In the genomic region with DNA sequence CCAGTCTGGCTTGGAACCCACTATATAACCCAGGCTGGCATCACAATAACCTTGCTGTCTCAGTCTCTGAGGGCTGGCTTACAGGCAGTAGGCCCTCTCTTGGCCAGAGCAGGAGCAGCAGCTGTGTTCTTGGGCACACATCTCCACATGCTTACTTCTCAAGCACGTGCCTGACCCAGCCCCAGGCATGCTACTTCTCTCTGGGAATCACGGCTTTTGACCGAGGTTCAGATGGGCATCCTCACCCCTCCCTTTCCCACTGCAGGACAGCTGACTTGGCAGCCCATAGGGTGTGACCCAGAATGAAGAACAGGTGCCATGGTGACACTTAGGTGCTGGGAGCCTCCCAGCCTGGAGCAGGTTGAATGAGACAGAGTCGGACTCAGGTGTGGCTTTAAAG, we compare ENCODE assay signal across 23 mouse cellular contexts. TPM values are rescaled to one million over a fixed set of nuclear protein-coding genes. Genes with fewer than 3 reads are reported as not detected.
DNase-seq lines count a peak whose midpoint lies in the region; ATAC-seq and TF ChIP-seq lines count a peak whose summit lies in the region.
"Had no signal": no experiment of that assay in that cellular context is flagged by ENCODE, and none has a peak within 500 bp of the region (broad histone marks: within the 10 kb centered on the region; RNA-seq: fewer than 3 reads in every experiment).

No protein-coding gene starts in this region.

- no peak overlapping the region for H3K27ac ChIP-seq in intestine, postnatal 0 days (ENCODE audit: low read depth, low read length)
- no peak overlapping the region for H3K27ac ChIP-seq in intestine, embryonic 15.5 days
- H3K27ac ChIP-seq in midbrain, embryonic 13.5 days: no peak overlapping the region
- no peak overlapping the region for H3K27ac ChIP-seq in midbrain, embryonic 11.5 days (ENCODE audit: low read depth, low read length)
- no peak overlapping the region for H3K27ac ChIP-seq in kidney, embryonic 15.5 days
- H3K27ac ChIP-seq in forebrain, embryonic 15.5 days (replicated peaks): no peak overlapping the region
- H3K27ac ChIP-seq: heart, adult 2 months; hindbrain, embryonic 13.5 days; liver, embryonic 15.5 days; lung, embryonic 15.5 days; stomach, postnatal 0 days had no signal

- H3K9me3 ChIP-seq in intestine, postnatal 0 days (ENCODE audit: control insufficient read depth): no peaks in the 10 kb centered on the region
- no peaks in the 10 kb centered on the region for H3K9me3 ChIP-seq in intestine, embryonic 15.5 days
- H3K9me3 ChIP-seq in midbrain, embryonic 13.5 days: no peaks in the 10 kb centered on the region
- no peaks in the 10 kb centered on the region for H3K9me3 ChIP-seq in midbrain, embryonic 11.5 days (ENCODE audit: control insufficient read depth, low read length)
- H3K9me3 ChIP-seq in kidney, embryonic 15.5 days (replicated peaks): no peaks in the 10 kb centered on the region
- no peaks in the 10 kb centered on the region for H3K9me3 ChIP-seq in forebrain, embryonic 15.5 days
- H3K9me3 ChIP-seq: forebrain, embryonic 10.5 days; hindbrain, embryonic 13.5 days; liver, embryonic 15.5 days; lung, embryonic 15.5 days; megakaryocyte, embryonic 14.5 days had no signal

- intact Hi-C loops in left cerebral cortex, postnatal 14 days (cut with DNase I): loop anchor here (10.0 kb wide), 1 partner anchor 554 kb away; no protein-coding TSS in a partner anchor

- H3K27me3 ChIP-seq in intestine, postnatal 0 days (replicated peaks; ENCODE audit: control insufficient read depth, insufficient read depth, low read length): no peaks in the 10 kb centered on the region
- no peaks in the 10 kb centered on the region for H3K27me3 ChIP-seq in intestine, embryonic 15.5 days (replicated peaks)
- peaks cover 4% of the 10 kb centered on the region; the same call in 1 of the 2 replicates for H3K27me3 ChIP-seq in midbrain, embryonic 13.5 days
- H3K27me3 ChIP-seq in midbrain, embryonic 11.5 days (ENCODE audit: control insufficient read depth, insufficient read depth, low read length): no peaks in the 10 kb centered on the region
- peaks cover 16% of the 10 kb centered on the region for H3K27me3 ChIP-seq in kidney, embryonic 15.5 days
- no peaks in the 10 kb centered on the region for H3K27me3 ChIP-seq in forebrain, embryonic 15.5 days

- 0 out of 2 replicates have a peak, but pooled peaks have one; percentile 13 for TF ChIP-seq CTCF in intestine, postnatal 0 days (IDR thresholded peaks at IDR 0.05; ENCODE audit: low read depth)

- WGBS in intestine, postnatal 0 days: 33% methylated on average over 4 of the region's 4 CpGs
- WGBS in intestine, embryonic 15.5 days: 47% methylated on average over 4 of the region's 4 CpGs
- WGBS in midbrain, embryonic 13.5 days: 49% methylated on average over 4 of the region's 4 CpGs
- WGBS in midbrain, embryonic 11.5 days: 60% methylated on average over 4 of the region's 4 CpGs
- 45% methylated on average over 4 of the region's 4 CpGs for WGBS in kidney, embryonic 15.5 days
- WGBS in forebrain, embryonic 15.5 days: 71% methylated on average over 4 of the region's 4 CpGs

- no peak for DNase-seq in midbrain, embryonic 11.5 days (ENCODE audit: low spot score, missing footprints)
- no peak for DNase-seq in left cerebral cortex, postnatal 14 days (ENCODE audit: low spot score in 2 of 2)
- DNase-seq: adrenal gland, postnatal 10 days; cerebellum, adult 18-20 months; forebrain, postnatal 0 days; gastrocnemius, postnatal 25 days; heart, adult 2 months; lung, postnatal 36 days; right cerebral cortex, adult 18-20 months; thymus, adult 2 months had no signal

- H3K4me1 ChIP-seq in intestine, postnatal 0 days (replicated peaks; ENCODE audit: control insufficient read depth, insufficient read depth, low read length): no peaks in the 10 kb centered on the region
- no peaks in the 10 kb centered on the region for H3K4me1 ChIP-seq in intestine, embryonic 15.5 days (replicated peaks)
- H3K4me1 ChIP-seq in midbrain, embryonic 13.5 days (replicated peaks): peaks cover 10% of the 10 kb centered on the region
- peaks cover 8% of the 10 kb centered on the region for H3K4me1 ChIP-seq in midbrain, embryonic 11.5 days (ENCODE audit: control insufficient read depth, insufficient read depth, low read length)
- peaks cover 7% of the 10 kb centered on the region; the same call in 1 of the 2 replicates for H3K4me1 ChIP-seq in kidney, embryonic 15.5 days
- H3K4me1 ChIP-seq in forebrain, embryonic 15.5 days: 0 out of 2 replicates have a peak, but pooled peaks cover 2% of the 10 kb centered on the region
- H3K4me1 ChIP-seq: liver, embryonic 15.5 days; lung, embryonic 15.5 days had no signal

- no peaks in the 10 kb centered on the region for H3K36me3 ChIP-seq in intestine, postnatal 0 days (ENCODE audit: control insufficient read depth, insufficient read depth)
- H3K36me3 ChIP-seq in intestine, embryonic 15.5 days: no peaks in the 10 kb centered on the region
- H3K36me3 ChIP-seq in midbrain, embryonic 13.5 days: no peaks in the 10 kb centered on the region
- no peaks in the 10 kb centered on the region for H3K36me3 ChIP-seq in midbrain, embryonic 11.5 days (ENCODE audit: control insufficient read depth, insufficient read depth, low read length)
- no peaks in the 10 kb centered on the region for H3K36me3 ChIP-seq in kidney, embryonic 15.5 days
- H3K36me3 ChIP-seq in forebrain, embryonic 15.5 days: no peaks in the 10 kb centered on the region
- H3K36me3 ChIP-seq: forebrain, embryonic 10.5 days; hindbrain, embryonic 13.5 days; liver, embryonic 15.5 days; lung, embryonic 15.5 days had no signal

- H3K4me3 ChIP-seq in intestine, postnatal 0 days (ENCODE audit: low read depth, low read length): no peak overlapping the region
- no peak overlapping the region for H3K4me3 ChIP-seq in intestine, embryonic 15.5 days (replicated peaks)
- no peak overlapping the region for H3K4me3 ChIP-seq in midbrain, embryonic 13.5 days (replicated peaks)
- no peak overlapping the region for H3K4me3 ChIP-seq in midbrain, embryonic 11.5 days (ENCODE audit: low read depth, low read length)
- no peak overlapping the region for H3K4me3 ChIP-seq in kidney, embryonic 15.5 days (replicated peaks)
- H3K4me3 ChIP-seq in forebrain, embryonic 15.5 days: no peak overlapping the region
- H3K4me3 ChIP-seq: forebrain, embryonic 10.5 days; heart, adult 2 months; hindbrain, embryonic 13.5 days; liver, embryonic 15.5 days; lung, embryonic 15.5 days; megakaryocyte, embryonic 14.5 days had no signal

- no peak overlapping the region for H3K4me2 ChIP-seq in intestine, postnatal 0 days (replicated peaks; ENCODE audit: low read depth)
- H3K4me2 ChIP-seq in intestine, embryonic 15.5 days (replicated peaks): no peak overlapping the region
- H3K4me2 ChIP-seq in midbrain, embryonic 13.5 days (replicated peaks): no peak overlapping the region
- H3K4me2 ChIP-seq in midbrain, embryonic 11.5 days: no peak overlapping the region
- H3K4me2 ChIP-seq in kidney, embryonic 15.5 days: no peak overlapping the region
- H3K4me2 ChIP-seq in forebrain, embryonic 15.5 days (replicated peaks): no peak overlapping the region
- H3K4me2 ChIP-seq: hindbrain, embryonic 13.5 days; liver, embryonic 15.5 days; lung, embryonic 15.5 days had no signal

- H3K9ac ChIP-seq in intestine, postnatal 0 days (ENCODE audit: low read depth, low read length): no peak overlapping the region
- no peak overlapping the region for H3K9ac ChIP-seq in intestine, embryonic 15.5 days
- no peak overlapping the region for H3K9ac ChIP-seq in midbrain, embryonic 13.5 days (replicated peaks)
- no peak overlapping the region for H3K9ac ChIP-seq in midbrain, embryonic 11.5 days (ENCODE audit: low read length)
- H3K9ac ChIP-seq in kidney, embryonic 15.5 days: no peak overlapping the region
- no peak overlapping the region for H3K9ac ChIP-seq in forebrain, embryonic 15.5 days (replicated peaks)
- H3K9ac ChIP-seq: forebrain, postnatal 0 days; hindbrain, embryonic 13.5 days; liver, embryonic 15.5 days; lung, embryonic 15.5 days had no signal

- ATAC-seq in intestine, postnatal 0 days: peak; percentile 51
- ATAC-seq in intestine, embryonic 15.5 days: no peak
- 0 out of 2 replicates have a peak, but pooled peaks have one; percentile 56 for ATAC-seq in midbrain, embryonic 13.5 days
- ATAC-seq in midbrain, embryonic 11.5 days (ENCODE audit: low FRiP score): no peak
- ATAC-seq in kidney, embryonic 15.5 days (replicated peaks; ENCODE audit: low FRiP score): 0 out of 2 replicates have a peak, but pooled peaks have one; percentile 41
- no peak for ATAC-seq in forebrain, embryonic 15.5 days (replicated peaks)
- ATAC-seq: CD4-positive, CD25-positive, alpha-beta regulatory T cell, adult 4 months; forebrain, postnatal 0 days had no signal

RNA-seq across cellular contexts. Expression of a gene that starts 52.4 kb away (rescaled TPM):
- polyA plus RNA-seq in intestine, postnatal 0 days (2015; fragmentation: Nextera tagmentation; extraction: Ambion mirVana): 1.1 and 1.4 TPM in 2 replicates
- 0.67 and 0.75 TPM in 2 replicates for polyA plus RNA-seq in intestine, embryonic 15.5 days (2015; fragmentation: Nextera tagmentation; extraction: Ambion mirVana)
- polyA plus RNA-seq in midbrain, embryonic 13.5 days (2015; fragmentation: Nextera tagmentation; extraction: Ambion mirVana): 2.2 and 3.1 TPM in 2 replicates
- polyA plus RNA-seq in midbrain, embryonic 11.5 days (2014; fragmentation: Nextera tagmentation; extraction: Ambion mirVana): 0.18 and 0.28 TPM in 2 replicates
- polyA plus RNA-seq in kidney, embryonic 15.5 days (2015; fragmentation: Nextera tagmentation; extraction: Ambion mirVana): 3.2 TPM in 2 replicates
- total RNA-seq in left cerebral cortex, postnatal 14 days (2021): 10 to 100 TPM; 50.4 to 64.6 TPM
- polyA plus RNA-seq in forebrain, embryonic 15.5 days (2015; fragmentation: Nextera tagmentation; extraction: Ambion mirVana): 5.3 and 5.4 TPM in 2 replicates
- total RNA-seq: MEL had no signal
- polyA plus RNA-seq: CD4-positive, CD25-positive, alpha-beta regulatory T cell, adult 4 months; liver, embryonic 15.5 days had no signal

Comparison
In these comparisons a context has a peak if more than half of its experiments do, and no peak if none do; other contexts are left out.
1. ATAC-seq: peak in intestine, postnatal 0 days (single experiment), midbrain, embryonic 13.5 days (single experiment) and kidney, embryonic 15.5 days (single experiment); none in intestine, embryonic 15.5 days (single experiment), midbrain, embryonic 11.5 days (single experiment) and forebrain, embryonic 15.5 days (single experiment).